Comparison of ENCODE assay signal across 9 mouse cellular contexts in genomic region chr3:141931372-141932092, GRCm38 (mm10).
A peak's percentile ranks its signal among the peaks of the same experiment; 100 is the strongest.
DNase-seq lines count a peak whose midpoint lies in the region; ATAC-seq and TF ChIP-seq lines count a peak whose summit lies in the region.
"Had no signal": no experiment of that assay in that cellular context is flagged by ENCODE, and none has a peak within 500 bp of the region (broad histone marks: within the 10 kb centered on the region; RNA-seq: fewer than 3 reads in every experiment).

No protein-coding gene starts in this region.

- peak overlapping the region; percentile 64; the same call in 1 of the 2 replicates for H3K27ac ChIP-seq in kidney, postnatal 0 days
- H3K27ac ChIP-seq in cerebellum, adult 2 months (ENCODE audit: insufficient read depth, low read length): no peak overlapping the region; the same call in 1 of the 2 replicates
- H3K27ac ChIP-seq in forebrain, embryonic 13.5 days: peak overlapping the region; percentile 81
- no peak overlapping the region for H3K27ac ChIP-seq in limb, embryonic 11.5 days (replicated peaks; ENCODE audit: low read depth, low read length)
- H3K27ac ChIP-seq: liver, embryonic 13.5 days had no signal

- peaks cover 6% of the 10 kb centered on the region; the same call in 1 of the 2 replicates for H3K4me1 ChIP-seq in kidney, postnatal 0 days (replicated peaks; ENCODE audit: insufficient read depth, low read length)
- no peaks in the 10 kb centered on the region for H3K4me1 ChIP-seq in cerebellum, adult 2 months (ENCODE audit: control insufficient read depth, insufficient read depth, low read length)
- H3K4me1 ChIP-seq in forebrain, embryonic 13.5 days: peaks cover 52% of the 10 kb centered on the region
- peaks cover 7% of the 10 kb centered on the region; the same call in 1 of the 2 replicates for H3K4me1 ChIP-seq in limb, embryonic 11.5 days (ENCODE audit: control insufficient read depth, insufficient read depth, low read length)
- H3K4me1 ChIP-seq: liver, embryonic 13.5 days had no signal

- peak; percentile 55; the same call in 1 of the 2 replicates for ATAC-seq in kidney, postnatal 0 days (replicated peaks; ENCODE audit: low FRiP score, low read depth)
- peak; percentile 65 for ATAC-seq in forebrain, embryonic 13.5 days
- peak; percentile 60; the same call in 1 of the 2 replicates for ATAC-seq in limb, embryonic 11.5 days (ENCODE audit: insufficient number of reproducible peaks, low FRiP score, low TSS enrichment, low read depth)

- H3K9me3 ChIP-seq in kidney, postnatal 0 days (replicated peaks; ENCODE audit: low read length): no peaks in the 10 kb centered on the region
- no peaks in the 10 kb centered on the region for H3K9me3 ChIP-seq in forebrain, embryonic 13.5 days (replicated peaks)
- H3K9me3 ChIP-seq in limb, embryonic 11.5 days (ENCODE audit: control insufficient read depth, low read length): no peaks in the 10 kb centered on the region
- H3K9me3 ChIP-seq: liver, embryonic 13.5 days had no signal

- no peak overlapping the region for H3ac ChIP-seq in myocyte (ENCODE audit: control insufficient read depth, insufficient read length)

- no peak for TF ChIP-seq POLR2A in cerebellum, adult 2 months (IDR thresholded peaks at IDR 0.05; ENCODE audit: borderline replicate concordance, insufficient read depth, low read length)
- no peak for TF ChIP-seq POLR2A in myocyte (IDR thresholded peaks at IDR 0.05; ENCODE audit: insufficient read length, low read depth)

- DNase-seq in kidney, postnatal 0 days (ENCODE audit: low spot score): peak; percentile 71
- no peak for DNase-seq in kidney, adult 9 months
- peak; percentile 15 to 18 for DNase-seq in cerebellum, adult 2 months
- peak; percentile 63 for DNase-seq in limb, embryonic 11.5 days (ENCODE audit: low spot score)
- DNase-seq in thymus, postnatal 4 days: no peak
- DNase-seq in natural killer cell, adult 2 months (ENCODE audit: low spot score in 2 of 2): no peak
- DNase-seq: liver, embryonic 13.5 days had no signal

- peak overlapping the region; percentile 50 for H3K4me2 ChIP-seq in kidney, postnatal 0 days (ENCODE audit: low read length)
- peak overlapping the region; percentile 62 for H3K4me2 ChIP-seq in forebrain, embryonic 13.5 days
- H3K4me2 ChIP-seq in limb, embryonic 11.5 days (ENCODE audit: low read depth, severe bottlenecking): peak overlapping the region; percentile 29
- H3K4me2 ChIP-seq in myocyte (ENCODE audit: low read depth): peak overlapping the region; percentile 28
- H3K4me2 ChIP-seq: liver, embryonic 13.5 days had no signal

- whole genome bisulfite sequencing in kidney, postnatal 0 days: 12% methylated on average over 10 of the region's 10 CpGs
- WGBS in cerebellum, adult 2 months: 22% methylated on average over 10 of the region's 10 CpGs
- WGBS in forebrain, embryonic 13.5 days: 3% methylated on average over 10 of the region's 10 CpGs
- 9% methylated on average over 10 of the region's 10 CpGs for WGBS in limb, embryonic 11.5 days

- H3K4me3 ChIP-seq in kidney, postnatal 0 days (replicated peaks; ENCODE audit: low read depth, low read length): 0 out of 2 replicates have a peak overlapping the region, but pooled peaks have one; percentile 5
- no peak overlapping the region for H3K4me3 ChIP-seq in cerebellum, adult 2 months (replicated peaks; ENCODE audit: insufficient read depth, low read depth, low read length)
- H3K4me3 ChIP-seq in forebrain, embryonic 13.5 days: peak overlapping the region; percentile 28
- H3K4me3 ChIP-seq in limb, embryonic 11.5 days (ENCODE audit: low read depth, low read length): no peak overlapping the region
- no peak overlapping the region for H3K4me3 ChIP-seq in myocyte
- H3K4me3 ChIP-seq: liver, embryonic 13.5 days had no signal

- no peaks in the 10 kb centered on the region for H3K79me2 ChIP-seq in myocyte (ENCODE audit: control insufficient read depth, insufficient read depth)

- peak; percentile 19; the same call in 1 of the 2 replicates for TF ChIP-seq CTCF in kidney, postnatal 0 days (IDR thresholded peaks at IDR 0.05; ENCODE audit: low read depth)
- TF ChIP-seq CTCF in cerebellum, adult 2 months (IDR thresholded peaks at IDR 0.05; ENCODE audit: borderline replicate concordance, insufficient read depth, low read depth, low read length): no peak

- no peak overlapping the region for H3K9ac ChIP-seq in kidney, postnatal 0 days (ENCODE audit: low read depth, low read length)
- peak overlapping the region; percentile 61 for H3K9ac ChIP-seq in forebrain, embryonic 13.5 days
- H3K9ac ChIP-seq in limb, embryonic 11.5 days (ENCODE audit: low read length): no peak overlapping the region
- H3K9ac ChIP-seq: liver, embryonic 13.5 days had no signal

- H3K36me3 ChIP-seq in kidney, postnatal 0 days (ENCODE audit: insufficient read depth, low read length): no peaks in the 10 kb centered on the region
- no peaks in the 10 kb centered on the region for H3K36me3 ChIP-seq in forebrain, embryonic 13.5 days (ENCODE audit: poor library complexity, severe bottlenecking)
- H3K36me3 ChIP-seq in limb, embryonic 11.5 days (ENCODE audit: control insufficient read depth, insufficient read depth, low read length): no peaks in the 10 kb centered on the region
- no peaks in the 10 kb centered on the region for H3K36me3 ChIP-seq in myocyte (ENCODE audit: control insufficient read depth, insufficient read depth)
- H3K36me3 ChIP-seq: liver, embryonic 13.5 days had no signal

- no peaks in the 10 kb centered on the region for H3K27me3 ChIP-seq in kidney, postnatal 0 days (ENCODE audit: insufficient read depth, low read length)
- no peaks in the 10 kb centered on the region for H3K27me3 ChIP-seq in cerebellum, adult 2 months (ENCODE audit: control insufficient read depth, insufficient read depth, low read length)
- H3K27me3 ChIP-seq in forebrain, embryonic 13.5 days: no peaks in the 10 kb centered on the region
- H3K27me3 ChIP-seq in limb, embryonic 11.5 days (ENCODE audit: control insufficient read depth, insufficient read depth, low read length): 0 out of 2 replicates have a peak, but pooled peaks cover 4% of the 10 kb centered on the region
- H3K27me3 ChIP-seq in myocyte (ENCODE audit: control insufficient read depth, insufficient read depth, insufficient read length): no peaks in the 10 kb centered on the region
- H3K27me3 ChIP-seq: liver, embryonic 13.5 days had no signal

TF ChIP-seq in myocyte, 11 proteins besides CTCF, POLR2A, EP300 and RAD21:
- TF ChIP-seq MYOD1 (IDR thresholded peaks at IDR 0.05; ENCODE audit: control insufficient read depth in 1 of 3, insufficient read length in 2 of 3, low read depth in 2 of 3) (no peak), USF1 (IDR thresholded peaks at IDR 0.05; ENCODE audit: low read depth) (no peak), REST (IDR thresholded peaks at IDR 0.05; ENCODE audit: insufficient read depth, insufficient read length) (no peak), MAX (IDR thresholded peaks at IDR 0.05; ENCODE audit: low read depth) (no peak), MYOG (IDR thresholded peaks at IDR 0.05; ENCODE audit: control insufficient read depth in 1 of 3, insufficient read depth in 1 of 3, insufficient read length in 2 of 3, low read depth in 2 of 3) (no peak), TCF12 (IDR thresholded peaks at IDR 0.05; ENCODE audit: insufficient read depth, poor library complexity, severe bottlenecking) (no peak), SRF (IDR thresholded peaks at IDR 0.05; ENCODE audit: control insufficient read depth, insufficient read length, low read depth) (no peak), POLR2AphosphoS2 (IDR thresholded peaks at IDR 0.05; ENCODE audit: insufficient read length, low read depth) (no peak), CEBPB (IDR thresholded peaks at IDR 0.05; ENCODE audit: insufficient read depth, poor library complexity, severe bottlenecking) (no peak), E2F4 (IDR thresholded peaks at IDR 0.05; ENCODE audit: insufficient read depth) (no peak), TCF3 (IDR thresholded peaks at IDR 0.05; ENCODE audit: insufficient read length, low read depth) (no peak)

Comparison
In these comparisons a context has a peak if more than half of its experiments do, and no peak if none do; other contexts are left out.
1. DNase-seq: peak in kidney, postnatal 0 days (single experiment), cerebellum, adult 2 months (2 of 2) and limb, embryonic 11.5 days (single experiment); none in kidney, adult 9 months (single experiment), thymus, postnatal 4 days (single experiment) and natural killer cell, adult 2 months (0 of 2).
2. H3K27ac ChIP-seq: peak in kidney, postnatal 0 days (single experiment) and forebrain, embryonic 13.5 days (single experiment); none in cerebellum, adult 2 months (single experiment) and limb, embryonic 11.5 days (single experiment).
3. H3K4me3 ChIP-seq: peak in kidney, postnatal 0 days (single experiment) and forebrain, embryonic 13.5 days (single experiment); none in cerebellum, adult 2 months (single experiment), limb, embryonic 11.5 days (single experiment) and myocyte (single experiment).
4. Peak in every context shown above with its lines, with median percentiles within 50 percentile points of each other: ATAC-seq and H3K4me2 ChIP-seq.